Mouse (Mus musculus) liver, adult 2 months (tissue): ENCODE results near the gene Fkbp4. TPM values are rescaled to one million over a fixed set of nuclear protein-coding genes. Genes with fewer than 3 reads are reported as not detected.

ENCODE experiments used
- DNase-seq: peaks from one replicate; pipeline ENCODE4 v3.0.0-alpha.2; 2011; ENCODE audit warnings: low read depth, low spot score; ENCODE audit errors: extremely low read depth
- H3K27ac ChIP-seq: fragments of 200-500 bp; replicated peaks from 2 replicates; pipeline ENCODE4 v1.5.1; 2012; ENCODE audit warnings: low read depth, mild to moderate bottlenecking, control low read depth, inconsistent platforms, low read length; ENCODE audit not compliant: insufficient read depth
- H3K27me3 ChIP-seq: fragments of 200-500 bp; 2 replicates; pipeline ENCODE4 v1.6.1; 2012; ENCODE audit warnings: mild to moderate bottlenecking, moderate library complexity, low read length, inconsistent platforms; ENCODE audit not compliant: control insufficient read depth, insufficient read depth
- H3K36me3 ChIP-seq: fragments of 200-500 bp; 2 replicates; pipeline ENCODE4 v1.6.1; 2012; ENCODE audit warnings: low read length, inconsistent platforms; ENCODE audit not compliant: control insufficient read depth, insufficient read depth
- H3K4me1 ChIP-seq: fragments of 200-500 bp; 2 replicates; pipeline ENCODE4 v1.6.1; 2011; ENCODE audit warnings: low read length; ENCODE audit not compliant: control insufficient read depth, insufficient read depth
- H3K4me3 ChIP-seq: fragments of 200-500 bp; 2 replicates; pipeline ENCODE4 v1.5.1; 2011; ENCODE audit warnings: low read depth, mild to moderate bottlenecking, control low read depth, low read length, moderate library complexity; ENCODE audit not compliant: insufficient read depth
- H3K79me2 ChIP-seq: fragments of 200-500 bp; 2 replicates; pipeline ENCODE4 v1.6.1; 2012; ENCODE audit warnings: inconsistent platforms, mild to moderate bottlenecking, low read length, moderate library complexity; ENCODE audit not compliant: control insufficient read depth, insufficient read depth
- H3K9ac ChIP-seq: fragments of 200-500 bp; 2 replicates; pipeline ENCODE4 v1.6.1; 2012; ENCODE audit warnings: low read depth, mild to moderate bottlenecking, control low read depth, inconsistent platforms, low read length
- CTCF ChIP-seq: fragments of 200-500 bp; IDR thresholded peaks from 2 replicates; pipeline ENCODE4 v1.5.1; 2011; ENCODE audit warnings: low read depth, low read length, control low read depth
- POLR2A ChIP-seq: fragments of 200-500 bp; IDR thresholded peaks from 2 replicates; pipeline ENCODE4 v1.6.1; 2011; ENCODE audit warnings: low read length, control low read depth; ENCODE audit not compliant: insufficient read depth; ENCODE audit errors: extremely low read depth
- WGBS: fragments of 180-500 bp; shearing (Covaris S2); methylation state at CpG from one replicate; pipeline ENCODE4 v1.1.7; 2018; 5-methylcytosine and 5-hydroxymethylcytosine counted together
- polyA plus RNA-seq: library from polyadenylated mRNA; depleted of rRNA; stranded (reverse); fragments of >200 nt; gene quantifications from 2 replicates; pipeline ENCODE4 v1.2.3, GENCODE M21; 2012
- total RNA-seq: library from RNA; depleted of rRNA; stranded (reverse); fragments of >200 nt; gene quantifications from 2 replicates; pipeline ENCODE4 v1.2.3, GENCODE M21; 2014

Fkbp4 gene
- total and polyA plus RNA-seq, 2 experiments: 99.8 to 150 TPM

DNA sequence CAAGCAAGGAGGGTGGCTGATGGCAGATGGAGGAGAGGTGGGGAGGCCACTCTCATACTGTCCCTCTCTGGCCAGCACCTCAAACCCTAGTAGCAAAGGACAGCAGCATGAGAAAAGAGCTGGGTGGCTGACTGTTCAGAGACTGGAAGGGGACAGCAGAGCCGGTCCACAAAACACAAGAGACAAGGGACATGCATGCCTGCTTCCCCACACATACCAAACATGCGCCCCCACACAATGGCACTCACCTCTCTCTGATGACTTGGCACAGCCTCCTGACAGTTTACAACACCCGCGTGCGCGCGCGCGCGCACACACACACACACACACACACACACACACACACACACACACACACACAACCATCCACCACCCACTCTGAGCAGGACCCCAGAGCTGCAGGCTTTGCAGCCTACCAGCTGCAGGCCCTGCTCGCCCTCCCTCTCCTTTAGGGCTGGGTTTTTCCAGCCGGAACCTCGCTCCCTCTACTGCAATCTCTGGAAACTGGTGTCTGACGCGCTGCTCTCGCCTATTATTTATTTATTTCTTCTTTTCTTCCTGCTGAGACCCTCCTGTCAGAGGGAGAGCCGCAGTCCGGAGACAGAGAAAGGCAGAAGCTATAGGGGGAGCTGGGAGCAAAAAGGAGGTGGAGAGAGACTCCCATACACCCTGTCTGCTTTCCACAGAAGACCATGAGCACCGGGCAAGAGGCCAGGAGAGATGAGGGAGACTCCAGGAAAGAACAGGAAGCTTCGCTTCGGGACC, 38.9 kb downstream of the Fkbp4 start:
- H3K79me2 ChIP-seq: no peaks in the 10 kb centered on the region
- H3K9ac ChIP-seq: no peak overlapping the region
- no peaks in the 10 kb centered on the region for H3K36me3 ChIP-seq
- H3K27me3 ChIP-seq: no peaks in the 10 kb centered on the region
- DNase-seq: no peak
- no peak for TF ChIP-seq POLR2A
- TF ChIP-seq CTCF: no peak
- WGBS: 34% methylated on average over 21 of the region's 21 CpGs
- H3K4me1 ChIP-seq: 0 out of 2 replicates have a peak, but pooled peaks cover 2% of the 10 kb centered on the region
- no peak overlapping the region for H3K4me3 ChIP-seq
- no peak overlapping the region for H3K27ac ChIP-seq

DNA sequence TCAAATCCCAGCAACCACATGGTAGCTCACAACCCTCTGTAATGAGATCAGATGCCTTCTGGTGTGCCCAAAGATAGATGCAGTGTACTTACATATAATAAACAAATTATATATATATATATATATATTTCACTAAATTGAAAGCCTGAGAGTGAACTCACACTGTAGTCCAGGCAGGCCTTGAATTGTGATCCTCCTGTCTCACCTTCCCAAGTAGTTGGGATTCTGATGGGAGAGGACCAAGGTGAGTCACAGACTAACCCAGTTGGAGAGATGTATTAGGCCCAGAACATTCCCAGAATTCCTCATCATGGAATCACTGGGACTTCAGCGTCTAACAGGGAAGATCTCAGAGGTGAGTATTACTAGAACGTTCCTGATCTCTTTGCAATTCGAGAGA, 39.5 kb downstream of the Fkbp4 start, which contains the start of gene Nrip2:
TSS of gene Nrip2 (plus strand) at position 301 of the 400 bp plus-strand sequence.
- DNase-seq: no peak
- H3K36me3 ChIP-seq: no peaks in the 10 kb centered on the region
- no peak within 1 kb of the TSS for H3K9ac ChIP-seq
- no peaks in the 10 kb centered on the region for H3K27me3 ChIP-seq
- H3K4me1 ChIP-seq: 0 out of 2 replicates have a peak, but pooled peaks cover 2% of the 10 kb centered on the region
- H3K27ac ChIP-seq: no peak within 1 kb of the TSS
- TF ChIP-seq CTCF: no peak
- no peak for TF ChIP-seq POLR2A
- 73% methylated on average over 3 of the region's 3 CpGs for WGBS
- no peak within 1 kb of the TSS for H3K4me3 ChIP-seq
- no peaks in the 10 kb centered on the region for H3K79me2 ChIP-seq

DNA sequence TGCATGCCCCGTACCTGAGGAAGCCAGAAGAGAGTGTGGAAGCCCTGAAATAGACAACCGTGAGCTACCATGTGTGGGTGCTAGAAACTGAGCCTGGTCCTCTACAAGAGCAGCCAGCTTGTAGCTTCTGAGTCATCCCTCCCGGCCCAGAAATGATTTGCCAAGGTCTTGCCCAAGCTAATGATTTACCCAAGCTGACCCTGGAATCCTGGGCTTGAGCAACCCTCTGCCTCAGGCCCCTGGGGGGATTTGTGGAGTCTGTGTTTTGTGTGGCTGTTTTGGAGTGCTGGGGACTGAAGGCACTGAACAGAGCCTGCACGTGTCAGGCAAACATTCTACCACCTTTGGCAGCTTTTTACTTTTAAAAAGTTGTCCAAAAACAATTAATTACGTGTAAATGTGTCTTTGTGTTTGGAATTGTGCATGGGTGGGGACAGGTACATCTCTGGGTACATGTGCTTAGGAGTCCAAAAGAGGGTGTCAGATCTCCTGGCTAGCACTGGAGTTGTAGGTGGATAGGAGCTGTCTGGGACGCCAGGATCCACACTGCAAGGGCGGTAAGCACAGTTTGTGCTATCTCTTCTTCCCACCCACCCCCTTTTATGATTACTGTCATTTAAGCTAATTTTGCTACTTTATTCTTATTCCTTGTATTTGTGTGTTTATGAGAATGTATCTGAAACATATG, 40.8 kb downstream of the Fkbp4 start:
- H3K36me3 ChIP-seq: no peaks in the 10 kb centered on the region
- H3K4me3 ChIP-seq: no peak overlapping the region
- WGBS: 38% methylated on average over 7 of the region's 7 CpGs
- no peaks in the 10 kb centered on the region for H3K27me3 ChIP-seq
- no peaks in the 10 kb centered on the region for H3K79me2 ChIP-seq
- TF ChIP-seq CTCF: no peak
- TF ChIP-seq POLR2A: no peak
- 0 out of 2 replicates have a peak, but pooled peaks cover 2% of the 10 kb centered on the region for H3K4me1 ChIP-seq
- no peak overlapping the region for H3K9ac ChIP-seq
- no peak overlapping the region for H3K27ac ChIP-seq
- peak; percentile 76 for DNase-seq

DNA sequence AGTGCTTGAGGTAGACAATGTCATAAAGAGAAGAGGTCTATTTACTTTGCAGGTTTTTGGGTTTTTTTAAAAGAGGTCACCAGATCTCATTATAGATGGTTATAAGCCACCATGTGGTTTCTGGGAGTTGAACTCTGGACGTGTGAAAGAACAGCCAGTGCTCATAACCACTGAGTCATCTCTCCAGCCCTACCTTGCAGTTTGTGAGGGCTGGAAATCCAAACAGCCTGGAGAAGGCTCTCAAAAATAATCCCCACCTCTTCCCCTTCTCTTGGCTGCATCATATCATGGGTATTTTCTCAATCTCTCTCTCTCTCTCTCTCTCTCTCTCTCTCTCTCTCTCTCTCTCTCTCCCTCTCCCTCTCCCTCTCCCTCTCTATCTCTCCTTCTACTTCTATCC, 47.8 kb downstream of the Fkbp4 start:
- DNase-seq: no peak
- Histone ChIP-seq H3K4me3 (no peak overlapping the region), H3K27me3 (no peaks in the 10 kb centered on the region), H3K79me2 (no peaks in the 10 kb centered on the region), H3K4me1 (no peaks in the 10 kb centered on the region), H3K27ac (no peak overlapping the region), H3K9ac (no peak overlapping the region), H3K36me3 (no peaks in the 10 kb centered on the region)
- WGBS: 61% methylated on average over 1 of the region's 1 CpGs
- TF ChIP-seq CTCF: no peak
- TF ChIP-seq POLR2A: no peak

DNA sequence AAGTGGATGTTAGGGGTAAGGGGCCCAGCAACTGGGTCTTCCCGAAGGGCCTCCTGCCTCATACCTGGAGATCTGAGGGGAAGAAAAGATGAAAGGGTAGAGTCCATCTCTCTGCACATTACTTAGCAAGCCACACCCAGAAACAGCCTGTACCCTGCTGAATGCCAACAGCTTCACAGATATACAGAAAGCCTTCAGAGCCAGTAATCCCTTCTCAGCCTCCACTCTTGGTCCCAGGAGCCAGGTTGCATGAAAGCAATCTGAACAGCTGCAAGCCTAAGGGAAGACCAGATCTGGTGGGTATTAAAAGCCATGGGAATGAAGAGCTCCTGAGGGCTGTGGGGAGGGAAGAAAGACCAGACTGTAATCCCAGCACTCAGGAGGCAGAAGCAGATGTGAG, 49.3 kb downstream of the Fkbp4 start:
- H3K27me3 ChIP-seq: no peaks in the 10 kb centered on the region
- H3K4me3 ChIP-seq: no peak overlapping the region
- no peak overlapping the region for H3K9ac ChIP-seq
- no peak for DNase-seq
- TF ChIP-seq POLR2A: no peak
- TF ChIP-seq CTCF: no peak
- no peaks in the 10 kb centered on the region for H3K36me3 ChIP-seq
- H3K4me1 ChIP-seq: no peaks in the 10 kb centered on the region
- WGBS: 100% methylated on average over 1 of the region's 1 CpGs
- H3K27ac ChIP-seq: no peak overlapping the region
- no peaks in the 10 kb centered on the region for H3K79me2 ChIP-seq
